Comparison of ENCODE assay signal across 17 mouse cellular contexts in genomic region chr6:91606634-91607215, GRCm38 (mm10).
A peak's percentile ranks its signal among the peaks of the same experiment; 100 is the strongest.
DNase-seq lines count a peak whose midpoint lies in the region; TF ChIP-seq lines count a peak whose summit lies in the region.
"Had no signal": no experiment of that assay in that cellular context is flagged by ENCODE, and none has a peak within 500 bp of the region (broad histone marks: within the 10 kb centered on the region; RNA-seq: fewer than 3 reads in every experiment).

No protein-coding gene starts in this region.

- H3K9ac ChIP-seq in heart, adult 2 months (ENCODE audit: low read depth, low read length): no peak overlapping the region
- H3K9ac ChIP-seq: embryonic facial prominence, embryonic 13.5 days; intestine, embryonic 15.5 days; liver, embryonic 14.5 days; lung, embryonic 15.5 days; stomach, embryonic 15.5 days had no signal

- peak; percentile 88 for TF ChIP-seq EP300 in heart, adult 2 months (IDR thresholded peaks at IDR 0.05; ENCODE audit: insufficient read depth, low read depth, low read length)

- peak; percentile 43 to 48 for DNase-seq in adrenal gland, adult (ENCODE audit: inconsistent age in 2 of 2, low spot score in 1 of 2)
- DNase-seq in adrenal gland, postnatal 10 days: no peak
- peak in 1 of 2 experiments; percentile 61 for DNase-seq in heart, adult 2 months
- no peak for DNase-seq in heart, adult 8-10 months (ENCODE audit: low spot score)
- peak; percentile 65 for DNase-seq in ovary, adult 18-20 months (ENCODE audit: low spot score)
- DNase-seq in ovary, postnatal 10 days (ENCODE audit: low spot score): no peak
- DNase-seq in testis, postnatal 14 days (ENCODE audit: low spot score): peak; percentile 25
- DNase-seq in cerebellum, adult 9-11 months: no peak
- DNase-seq: adrenal gland, adult 8-10 months; lung, postnatal 4 days; right cerebral cortex, postnatal 14 days; thymus, postnatal 14 days had no signal

- no peaks in the 10 kb centered on the region for H3K27me3 ChIP-seq in heart, adult 2 months (ENCODE audit: control insufficient read depth, insufficient read depth, low read length)
- H3K27me3 ChIP-seq: embryonic facial prominence, embryonic 13.5 days; intestine, embryonic 15.5 days; lung, embryonic 15.5 days; stomach, embryonic 15.5 days had no signal

- no peak for TF ChIP-seq POLR2A in heart, adult 2 months (IDR thresholded peaks at IDR 0.05; ENCODE audit: insufficient read depth, low read depth, low read length)

- H3K4me3 ChIP-seq in heart, adult 2 months: no peak overlapping the region
- H3K4me3 ChIP-seq: embryonic facial prominence, embryonic 13.5 days; intestine, embryonic 15.5 days; lung, embryonic 15.5 days; stomach, embryonic 15.5 days had no signal

- WGBS in heart, adult 2 months: 62% methylated on average over 10 of the region's 10 CpGs

- H3K4me1 ChIP-seq in heart, adult 2 months (ENCODE audit: control insufficient read depth, insufficient read depth, low read length): peaks cover 7% of the 10 kb centered on the region
- H3K4me1 ChIP-seq: intestine, embryonic 15.5 days; lung, embryonic 15.5 days; stomach, embryonic 15.5 days had no signal

- intact Hi-C loops in heart, adult 2 months (cut with DNase I): no loop called here

- H3K79me2 ChIP-seq in heart, adult 2 months (replicated peaks; ENCODE audit: control insufficient read depth, insufficient read depth, low read length): no peaks in the 10 kb centered on the region

- no peak for TF ChIP-seq CTCF in heart, adult 2 months (IDR thresholded peaks at IDR 0.05)

- H3K27ac ChIP-seq in heart, adult 2 months: no peak overlapping the region
- H3K27ac ChIP-seq: embryonic facial prominence, embryonic 13.5 days; intestine, embryonic 15.5 days; liver, embryonic 14.5 days; lung, embryonic 15.5 days; stomach, embryonic 15.5 days had no signal

- no peaks in the 10 kb centered on the region for H3K36me3 ChIP-seq in heart, adult 2 months (ENCODE audit: control insufficient read depth, insufficient read depth, low read length)
- H3K36me3 ChIP-seq: embryonic facial prominence, embryonic 13.5 days; intestine, embryonic 15.5 days; lung, embryonic 15.5 days; stomach, embryonic 15.5 days had no signal

Comparison
In these comparisons a context has a peak if more than half of its experiments do, and no peak if none do; other contexts are left out.
1. DNase-seq: peak in adrenal gland, adult (2 of 2), ovary, adult 18-20 months (single experiment) and testis, postnatal 14 days (single experiment); none in adrenal gland, postnatal 10 days (single experiment), heart, adult 8-10 months (single experiment), ovary, postnatal 10 days (single experiment) and cerebellum, adult 9-11 months (single experiment).